Mouse (Mus musculus) cerebellum, postnatal 25 days (tissue): Measurements from ENCODE around the gene A630001G21Rik.

Experiments used
- DNase-seq, 2 experiments: peaks; one replicate each; pipeline ENCODE4 v3.0.0; 2021; ENCODE audit warnings: mixed read lengths in 2 of 2

The A630001G21Rik gene

DNA sequence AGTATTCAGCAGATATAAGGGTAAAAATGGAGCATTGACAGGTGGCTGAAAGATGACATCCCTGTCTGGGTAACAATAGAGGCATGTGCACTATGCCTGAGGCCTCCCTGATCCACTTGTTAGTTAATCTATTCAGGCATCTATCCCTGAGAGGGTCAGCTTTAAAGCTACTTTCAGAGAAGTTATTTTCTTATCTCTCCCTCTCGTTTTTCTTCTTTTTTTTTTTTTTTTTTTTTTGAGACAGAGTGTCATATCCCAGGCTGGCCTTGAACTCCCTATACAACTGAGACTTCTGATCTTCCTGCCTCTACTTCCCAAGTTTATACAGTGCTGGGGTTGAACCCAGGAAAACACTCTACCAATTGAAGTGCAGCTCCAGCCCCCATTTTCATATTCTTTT, 10.7 kb downstream of the A630001G21Rik start:
- no peak for DNase-seq

DNA sequence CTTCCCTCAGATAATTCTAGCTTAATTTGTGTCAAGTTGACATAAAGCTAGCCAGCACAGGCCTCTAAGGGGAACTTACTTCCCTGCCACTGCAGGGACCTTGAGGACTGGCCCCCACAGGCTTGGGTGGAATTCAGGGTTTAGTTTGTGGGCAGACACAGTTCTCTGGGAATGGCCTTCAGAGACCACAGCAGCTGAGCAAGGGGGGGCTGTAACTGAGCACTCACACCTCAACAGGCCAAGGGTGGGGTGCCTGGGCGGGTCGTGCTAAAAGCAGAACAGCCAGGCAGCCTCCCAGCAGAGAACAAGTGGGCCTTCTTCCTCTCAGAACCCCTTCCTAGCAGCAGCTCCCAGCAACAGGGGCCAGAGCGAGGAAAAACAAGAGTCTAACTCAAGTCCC, 12.3 kb downstream of the A630001G21Rik start:
- no peak for DNase-seq

GRCm38 (mm10) chr1:85764291-85764690, 14.2 kb downstream of the A630001G21Rik start:
- DNase-seq, result no peak

- DNase-seq, result no peak
Measured at GRCm38 (mm10) chr1:85763386-85763785, 15.1 kb downstream of the A630001G21Rik start.

- no peak for DNase-seq
Measured at GRCm38 (mm10) chr1:85761665-85762064, 16.8 kb downstream of the A630001G21Rik start.

- no peak for DNase-seq
Measured at GRCm38 (mm10) chr1:85758969-85759293, 19.5 kb downstream of the A630001G21Rik start.

DNA sequence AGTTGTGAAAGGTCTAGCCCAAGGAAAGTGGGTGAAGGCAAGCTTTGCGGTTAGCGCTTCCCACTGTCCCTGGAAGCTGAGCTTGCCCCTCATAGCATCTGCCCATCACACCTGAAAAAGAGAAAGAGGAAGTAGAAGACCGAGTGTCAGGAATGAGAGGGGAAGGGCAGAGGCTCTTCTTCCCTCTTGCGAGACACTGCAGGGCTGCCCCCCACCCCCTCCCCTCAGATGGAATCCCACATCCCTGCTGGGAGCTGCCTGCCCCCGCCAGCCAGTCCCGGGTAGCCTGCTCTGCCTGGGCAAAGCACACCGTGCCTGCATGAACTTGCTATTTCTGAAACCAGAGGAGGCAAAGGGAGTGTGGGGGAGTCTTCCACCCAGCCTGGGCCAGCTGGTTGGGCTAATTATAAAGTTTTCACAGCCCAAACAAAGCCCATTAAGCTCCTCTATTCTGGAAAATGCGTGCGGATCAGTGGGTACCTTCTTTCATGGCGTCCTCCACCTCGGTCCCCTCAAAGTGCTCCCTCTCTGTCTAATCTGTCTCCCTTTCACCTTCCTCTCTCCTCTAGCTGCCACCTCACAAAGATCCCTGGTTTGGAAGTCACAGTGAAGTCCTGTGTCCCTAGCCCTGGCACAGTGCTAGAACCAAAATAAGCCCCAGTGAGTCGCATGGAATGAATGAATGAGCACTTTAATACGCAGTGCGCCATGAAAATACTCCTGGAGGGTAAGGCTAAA, 20.0 kb downstream of the A630001G21Rik start:
- DNase-seq, result no peak

DNA sequence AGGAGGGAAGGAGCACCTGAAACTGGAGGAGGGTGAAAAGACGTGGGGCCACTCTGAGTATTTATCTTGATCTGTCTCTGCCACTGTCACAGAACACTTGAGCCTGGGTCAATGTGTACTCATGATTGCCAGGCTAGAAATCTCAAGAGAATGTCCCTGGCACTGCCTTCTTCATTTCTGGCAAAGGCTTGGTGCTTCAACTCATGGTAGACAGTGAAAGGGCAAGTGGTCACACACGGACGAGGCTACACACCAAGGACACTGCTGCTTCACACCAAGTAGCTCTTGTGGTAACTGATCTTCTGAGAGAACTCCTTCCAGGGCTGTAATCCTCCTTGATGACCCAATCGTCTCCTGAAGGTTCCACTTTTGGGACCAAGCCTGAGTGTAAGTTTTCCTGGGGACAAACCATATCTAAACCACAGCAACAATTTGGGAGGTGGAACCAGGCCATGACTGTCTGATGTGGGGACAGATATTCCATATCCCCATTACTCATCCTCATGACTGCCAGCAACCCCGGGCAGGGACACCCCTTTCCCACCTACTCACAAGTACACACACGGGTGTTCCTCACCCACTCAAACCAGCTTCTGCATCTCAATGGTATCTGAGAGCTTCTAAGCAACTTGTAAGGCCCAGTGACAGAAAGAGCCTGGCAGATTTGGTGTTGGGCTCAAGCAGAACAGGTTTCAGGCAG, 20.8 kb downstream of the A630001G21Rik start:
- no peak for DNase-seq

GRCm38 (mm10) chr1:85751932-85752680, 26.3 kb downstream of the A630001G21Rik start:
- no peak for DNase-seq

DNA sequence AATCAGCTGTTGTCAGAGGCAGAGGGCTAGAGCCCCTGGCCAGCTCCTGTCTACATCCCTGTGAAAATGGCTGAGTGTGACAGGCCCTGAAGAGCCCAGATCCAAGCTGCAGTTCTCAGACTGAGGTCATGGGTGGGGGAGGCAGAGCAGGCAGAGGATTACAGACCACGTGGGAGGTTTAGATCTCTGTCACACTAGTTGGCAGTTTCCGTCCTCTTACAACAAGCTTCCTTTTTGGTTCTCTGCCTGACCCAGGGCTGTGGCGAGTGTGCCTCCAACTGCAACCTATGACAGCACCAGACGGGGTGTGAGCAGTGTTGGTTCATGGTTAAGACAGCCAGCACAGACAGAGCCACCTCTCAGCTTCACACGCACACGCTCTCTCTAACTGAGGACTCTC, 26.9 kb downstream of the A630001G21Rik start:
- DNase-seq, result no peak

- DNase-seq, result no peak
Measured at GRCm38 (mm10) chr1:85750650-85751049, 27.8 kb downstream of the A630001G21Rik start.

DNA sequence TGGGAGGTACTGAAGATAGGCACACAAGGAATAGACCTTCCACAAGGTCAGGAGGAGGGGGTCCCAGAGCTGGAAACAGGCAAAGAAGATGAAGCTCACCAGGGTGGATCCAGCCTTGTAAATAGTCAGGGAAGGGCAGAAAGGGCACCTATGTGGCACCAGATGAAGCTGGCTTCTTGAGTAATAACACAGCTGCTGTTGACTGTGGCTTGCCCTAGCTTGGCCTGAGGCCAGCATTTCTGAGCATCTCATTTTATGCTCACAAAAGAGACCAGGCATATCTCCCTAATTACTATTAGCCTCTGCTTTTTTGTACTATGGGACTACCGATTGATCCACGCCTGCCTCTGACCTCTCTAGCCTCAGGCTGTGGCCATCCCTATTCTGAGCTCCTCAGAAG, 28.6 kb downstream of the A630001G21Rik start:
- DNase-seq, result peak in 1 of 2 experiments; percentile 5

DNA sequence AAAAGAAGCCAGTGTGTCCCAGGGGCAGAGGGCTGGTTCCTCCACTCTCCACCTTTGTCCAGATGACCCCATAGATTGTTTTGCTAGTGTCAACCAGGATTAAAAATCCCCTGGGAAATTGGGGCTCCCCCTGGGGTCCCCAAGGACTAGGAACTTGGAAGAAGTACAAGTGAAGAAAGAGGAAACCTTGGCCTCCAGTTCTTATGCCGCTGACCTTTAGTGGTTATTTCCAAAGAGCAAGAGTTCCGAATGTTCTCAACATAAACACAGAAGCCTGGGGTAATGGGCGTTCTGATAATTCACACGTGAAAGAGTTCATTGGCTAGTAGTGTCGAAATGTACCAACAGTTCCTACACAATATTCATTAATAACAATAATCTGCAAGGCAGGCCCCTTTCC, 31.9 kb downstream of the A630001G21Rik start:
- DNase-seq, result no peak

DNA sequence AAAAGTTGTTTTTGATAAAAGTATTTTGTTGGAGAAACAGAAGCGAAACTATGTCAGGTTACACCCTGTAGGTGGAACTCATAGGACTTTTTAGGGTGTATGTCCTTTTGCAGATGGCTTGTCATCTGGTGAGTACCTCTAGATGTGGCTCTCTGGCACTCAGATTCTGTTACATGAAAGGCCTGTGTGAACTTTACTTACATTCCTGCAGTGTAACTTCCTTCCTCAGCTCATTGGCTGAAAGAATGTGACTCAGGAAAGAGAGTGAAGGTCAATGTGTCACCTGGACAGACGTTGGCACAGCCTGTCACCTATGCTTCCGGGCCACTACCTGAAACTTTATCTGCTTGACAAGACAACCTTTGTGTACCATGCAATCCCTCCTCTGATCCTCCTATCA, 33.9 kb downstream of the A630001G21Rik start:
- DNase-seq, result no peak

DNA sequence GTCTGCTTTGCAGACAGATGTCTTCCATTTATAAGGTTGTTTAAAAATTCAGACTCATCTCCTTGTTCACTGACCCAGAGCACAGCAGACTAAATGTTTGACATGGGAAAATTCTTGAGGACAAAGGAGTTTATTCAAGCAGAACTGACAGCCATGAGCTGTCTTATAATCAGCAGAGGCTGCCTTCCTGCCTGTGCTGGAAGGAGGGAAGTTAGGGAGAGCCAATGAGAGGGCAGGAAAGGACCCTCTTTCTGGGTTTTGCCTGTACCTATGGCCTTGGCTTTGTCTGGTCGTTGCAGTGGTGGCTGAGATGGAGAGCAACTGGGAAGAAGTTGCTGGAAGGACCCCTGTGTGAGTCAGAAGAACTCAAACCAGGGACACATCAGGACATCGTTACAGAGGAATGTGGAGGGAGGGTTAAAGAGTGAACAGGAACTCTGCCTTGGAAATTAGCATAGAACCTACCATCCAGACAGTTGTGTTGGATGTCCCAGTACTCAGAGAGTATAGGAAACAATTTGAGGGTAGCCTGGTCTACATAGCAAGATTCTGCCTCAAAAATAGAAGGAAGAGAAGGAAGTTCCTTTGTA, 35.4 kb downstream of the A630001G21Rik start:
- no peak for DNase-seq

- DNase-seq, result no peak
Measured at GRCm38 (mm10) chr1:85742333-85742732, 36.1 kb downstream of the A630001G21Rik start.

GRCm38 (mm10) chr1:85740923-85741322, 37.5 kb downstream of the A630001G21Rik start:
- DNase-seq, result no peak

DNA sequence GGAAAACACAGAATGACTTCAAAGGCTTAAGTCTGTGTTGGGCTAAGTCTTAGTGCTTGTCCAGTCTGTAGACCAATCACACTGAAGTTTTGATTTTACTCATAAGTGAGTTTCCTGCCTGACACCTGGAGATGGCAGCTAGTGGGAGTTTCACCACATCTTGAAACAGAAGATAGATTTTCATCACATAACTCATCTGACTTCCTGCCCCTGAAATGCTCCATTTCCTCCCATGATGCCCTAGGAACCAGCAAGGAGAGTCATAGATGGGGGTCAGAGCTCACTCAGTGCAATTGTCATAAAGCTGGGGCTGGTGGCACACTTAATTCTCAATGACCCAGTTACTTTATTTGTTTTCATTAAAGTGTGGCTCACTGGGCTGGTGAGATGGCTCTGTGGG, 38.6 kb downstream of the A630001G21Rik start:
- no peak for DNase-seq

DNA sequence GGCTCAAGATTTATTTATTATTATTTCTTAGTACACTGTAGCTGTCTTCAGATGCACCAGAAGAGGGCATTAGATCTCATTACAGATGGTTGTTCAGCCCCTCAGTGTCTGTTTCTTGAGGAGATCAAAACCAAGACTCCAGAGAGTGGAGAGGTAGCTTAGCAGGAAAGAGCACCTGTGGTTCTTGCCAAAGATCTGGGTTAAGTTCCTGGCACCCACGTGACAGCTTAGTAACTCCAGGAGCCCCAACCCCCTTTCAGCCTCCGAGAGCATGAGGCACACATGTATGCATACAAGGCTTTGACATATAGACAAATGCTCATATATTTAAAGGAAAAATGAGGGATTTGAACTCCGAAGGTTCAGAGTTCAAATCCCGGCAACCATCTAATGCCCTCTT, 39.4 kb downstream of the A630001G21Rik start:
- no peak for DNase-seq

GRCm38 (mm10) chr1:85736355-85737184, 41.9 kb downstream of the A630001G21Rik start:
- DNase-seq, result peak; percentile 45 to 78

DNA sequence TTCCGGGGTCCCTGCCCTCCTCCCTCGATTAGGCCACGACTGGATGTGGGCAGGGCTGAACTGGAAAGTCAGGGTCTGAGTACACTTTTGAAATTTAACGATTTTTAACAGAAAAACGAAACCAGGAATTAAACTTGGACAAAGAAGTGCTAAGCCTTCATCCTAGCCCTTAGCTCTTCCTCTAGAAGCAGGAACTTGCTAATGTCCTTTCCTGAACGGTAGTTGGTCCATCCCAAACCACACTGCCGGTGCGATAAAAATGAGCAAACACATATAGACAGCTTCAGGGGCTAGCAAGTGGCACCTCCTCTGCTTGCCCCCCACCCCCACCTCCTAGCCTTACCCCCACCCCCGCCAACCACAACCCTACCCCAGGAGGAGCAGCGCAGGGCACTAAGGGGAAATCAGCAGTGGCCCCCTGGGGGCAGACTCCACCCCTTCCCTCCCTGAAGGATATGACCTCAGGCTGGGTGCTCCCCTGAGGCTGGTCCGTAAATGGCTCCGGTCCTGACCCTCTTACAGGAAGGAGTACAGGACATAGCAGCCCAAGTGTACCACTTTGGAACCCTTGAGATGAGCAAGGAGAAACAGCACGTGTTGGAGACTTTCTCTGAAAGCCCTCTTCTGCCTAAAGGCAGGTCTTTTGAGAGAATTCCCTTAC, 42.9 kb downstream of the A630001G21Rik start:
- no peak for DNase-seq

DNA sequence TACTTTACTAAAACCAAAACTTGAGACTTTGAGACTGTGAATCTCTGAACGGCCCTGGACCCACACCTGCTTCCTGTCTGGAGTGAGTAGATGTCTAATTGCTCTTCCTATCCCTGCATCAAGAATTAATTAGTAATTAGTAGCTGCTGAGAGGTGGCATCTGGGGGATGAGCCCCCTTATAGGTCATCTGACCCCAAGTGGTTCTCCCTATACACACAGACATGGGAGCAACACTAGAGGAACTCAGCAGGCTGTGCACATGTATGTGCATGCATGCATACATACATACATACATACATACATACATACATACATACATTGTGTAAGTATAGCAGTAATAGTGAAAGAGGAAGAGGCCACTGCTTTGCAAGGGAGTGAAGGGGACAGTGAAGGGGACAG, 43.9 kb downstream of the A630001G21Rik start:
- DNase-seq, result no peak
